Mouse (Mus musculus) lung, postnatal 36 days (tissue): ENCODE results near the gene Inpp5d.

Experiments used
- DNase-seq: peaks from one replicate; pipeline ENCODE4 v3.0.0; 2022; ENCODE audit warnings: mixed read lengths

Gene Inpp5d

DNA sequence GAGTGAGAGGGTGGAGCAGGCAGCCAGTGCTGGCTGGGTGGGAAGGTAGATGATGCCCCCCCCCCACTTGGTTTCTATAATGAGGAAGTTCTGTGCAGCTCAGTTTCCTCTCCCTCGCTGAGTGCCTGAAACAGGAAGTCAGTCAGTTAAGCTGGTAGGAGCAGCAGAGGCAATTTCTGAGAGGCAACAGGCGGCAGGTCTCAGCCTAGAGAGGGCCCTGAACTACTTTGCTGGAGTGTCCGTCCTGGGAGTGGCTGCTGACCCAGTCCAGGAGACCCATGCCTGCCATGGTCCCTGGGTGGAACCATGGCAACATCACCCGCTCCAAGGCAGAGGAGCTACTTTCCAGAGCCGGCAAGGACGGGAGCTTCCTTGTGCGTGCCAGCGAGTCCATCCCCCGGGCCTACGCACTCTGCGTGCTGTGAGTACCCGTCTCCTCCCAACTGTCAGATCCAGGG is at the start of gene Inpp5d:
TSS of gene Inpp5d (plus strand) at position 102 of the 458 bp plus-strand sequence.
- DNase-seq = peak; percentile 73

DNA sequence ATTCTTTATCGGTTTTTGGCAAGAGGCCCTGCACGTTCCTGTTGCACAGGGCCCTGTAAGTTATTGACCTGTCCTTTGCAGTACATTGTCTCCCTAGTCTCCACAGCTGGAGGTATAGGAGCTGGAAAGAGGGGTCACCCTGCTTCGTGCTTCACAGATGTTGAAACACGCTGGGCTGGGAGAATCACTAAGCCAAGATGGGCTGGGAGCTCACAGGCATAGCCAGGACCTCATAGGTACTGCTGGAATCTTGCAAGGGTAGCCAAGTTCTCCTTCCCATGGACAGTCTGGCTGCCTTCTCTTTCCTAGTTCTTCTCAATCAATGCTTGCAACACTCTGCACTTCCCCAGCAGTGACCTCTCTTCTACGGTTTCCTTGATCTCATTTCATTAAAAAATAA is 46.9 kb upstream of the Inpp5d start:
- no peak for DNase-seq

DNA sequence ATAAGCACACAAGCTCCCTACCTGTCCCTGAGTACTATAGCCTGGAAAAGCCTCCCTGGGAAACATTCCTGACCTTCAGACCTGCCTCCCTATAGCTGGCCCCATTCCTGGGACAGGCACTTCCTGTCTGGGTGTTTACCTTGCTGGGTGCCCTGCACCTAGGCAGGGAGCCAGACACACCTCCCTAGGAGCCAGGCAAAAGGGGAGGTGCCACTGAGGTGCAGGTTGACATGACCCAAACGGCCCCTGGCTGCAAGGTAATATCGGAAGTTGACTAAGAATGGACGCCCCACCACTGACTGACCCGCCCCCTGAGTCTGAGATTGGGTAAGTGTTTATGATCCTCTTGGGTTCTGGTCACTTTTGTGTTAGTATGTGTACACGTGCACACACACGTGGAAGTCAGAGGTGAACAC is 46.3 kb upstream of the Inpp5d start, which contains the start of gene Ngef:
TSS of gene Ngef (minus strand) at position 71 of the 416 bp plus-strand sequence.
- DNase-seq = peak; percentile 90

DNA sequence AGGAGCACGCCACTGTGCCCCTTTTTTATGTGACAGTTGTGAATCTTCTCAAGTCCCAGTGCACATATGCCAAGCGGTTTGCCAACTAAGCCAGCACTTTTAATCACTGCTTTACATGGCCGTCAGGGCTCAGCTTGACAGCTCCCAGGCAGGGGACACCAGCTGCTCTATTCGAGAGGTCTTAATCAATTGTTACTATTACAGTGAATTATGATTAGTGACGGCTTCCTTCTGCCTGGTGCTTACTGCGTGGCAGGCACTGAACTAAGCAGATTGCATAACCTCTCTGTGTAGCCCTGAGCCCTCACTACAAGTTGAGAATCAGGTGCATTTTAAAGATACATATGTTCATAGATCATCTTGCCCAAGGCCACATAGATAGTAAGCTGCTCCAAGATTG is 45.8 kb upstream of the Inpp5d start:
- peak; percentile 47 for DNase-seq

DNA sequence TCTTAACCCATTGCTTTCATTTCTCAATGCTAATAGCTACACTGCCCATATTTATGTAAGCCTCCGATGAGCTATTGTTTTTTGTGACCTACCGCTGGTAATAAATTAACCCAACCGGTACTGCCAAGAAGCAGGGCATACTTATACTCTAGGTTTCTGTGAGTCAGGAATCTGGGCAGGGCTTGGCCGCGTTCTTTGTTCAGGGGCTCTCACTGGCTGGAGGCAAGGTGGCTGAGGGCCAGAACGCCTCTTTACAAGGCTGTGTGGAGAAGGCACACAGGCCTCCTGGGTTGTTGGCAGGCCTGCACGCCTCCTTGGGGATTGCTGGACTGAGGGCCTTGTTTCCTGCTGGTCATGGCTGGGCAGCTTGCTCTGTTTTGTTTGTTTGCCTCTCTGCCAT is 45.3 kb upstream of the Inpp5d start:
- peak; percentile 94 for DNase-seq

DNA sequence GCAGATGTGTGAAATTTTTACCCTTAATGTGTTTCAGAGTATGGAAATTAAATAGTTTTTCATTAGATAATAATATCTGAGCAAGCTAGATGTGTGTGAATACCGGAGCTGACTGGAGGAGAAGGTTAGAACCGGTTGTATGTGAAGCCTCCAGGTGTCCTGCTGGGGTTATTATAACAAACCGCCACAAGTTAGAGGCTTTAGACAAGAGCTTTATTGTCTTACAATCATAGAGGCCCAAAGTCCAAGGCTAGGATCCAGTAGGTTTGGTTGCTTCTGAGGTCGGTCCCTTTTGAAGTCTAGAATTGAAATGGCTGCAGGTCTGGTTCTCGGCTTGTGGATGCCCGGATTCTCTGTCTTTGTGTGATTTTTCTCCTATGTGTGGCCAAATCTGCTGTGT is 41.1 kb upstream of the Inpp5d start:
- DNase-seq = no peak

DNA sequence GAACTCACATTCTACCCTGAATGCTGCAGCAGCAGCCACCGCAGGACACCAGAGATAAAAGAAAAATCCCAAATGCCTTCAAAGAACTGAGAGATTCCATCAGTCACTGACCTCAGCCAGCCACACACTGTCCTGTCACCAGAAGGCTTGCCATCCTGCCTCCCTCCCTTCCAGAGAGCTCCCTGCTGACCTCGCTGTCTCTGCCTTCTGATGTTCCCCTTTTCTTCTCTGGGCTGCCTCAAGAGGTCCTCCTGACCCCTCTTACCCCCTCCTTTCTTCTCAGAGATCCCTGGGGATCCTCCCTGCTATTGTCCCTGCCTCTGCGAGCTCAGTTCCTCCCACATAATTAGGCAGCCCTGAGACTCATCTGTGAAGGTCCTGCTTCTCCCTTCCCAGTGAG is 39.3 kb upstream of the Inpp5d start:
- no peak for DNase-seq

DNA sequence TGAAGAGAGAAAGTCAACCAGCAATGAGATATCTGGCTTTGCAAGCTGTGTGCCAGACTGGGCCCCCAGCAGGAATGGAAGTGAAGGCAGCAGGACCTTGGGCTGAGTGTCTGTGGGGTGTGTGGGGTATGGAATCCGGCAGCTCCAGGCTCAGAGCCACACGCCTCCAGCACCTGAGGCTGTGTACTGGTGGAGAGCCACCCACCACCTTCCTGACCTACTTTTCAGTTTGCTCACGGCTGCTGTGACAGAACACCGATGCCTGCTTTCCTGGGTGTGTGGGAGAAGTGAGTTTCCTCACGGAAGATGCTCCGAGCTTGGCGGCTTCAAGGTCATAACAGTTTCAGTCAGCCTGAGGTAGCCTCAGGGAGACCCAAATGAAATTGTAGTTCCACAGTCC is 30.9 kb upstream of the Inpp5d start:
- DNase-seq = no peak

DNA sequence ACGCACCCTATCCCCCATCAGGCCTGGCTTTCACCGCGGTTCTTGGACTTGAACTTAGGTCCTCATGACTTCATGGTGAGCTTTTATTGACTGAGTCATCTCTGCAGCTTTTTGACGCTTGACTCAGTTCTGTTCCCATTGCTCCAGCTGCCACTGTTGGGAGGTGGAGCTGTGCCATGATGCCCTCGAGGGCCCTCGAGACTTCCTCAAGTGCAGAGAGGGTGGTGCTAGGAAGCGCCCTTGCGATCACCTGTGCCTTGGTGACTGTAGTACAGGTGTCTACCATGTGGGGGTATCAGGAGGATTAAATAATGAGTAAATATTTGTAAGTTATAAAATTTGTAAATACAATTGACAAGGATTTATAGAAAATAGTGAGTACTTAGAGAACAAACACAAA is 30.1 kb upstream of the Inpp5d start:
- DNase-seq = peak; percentile 71

DNA sequence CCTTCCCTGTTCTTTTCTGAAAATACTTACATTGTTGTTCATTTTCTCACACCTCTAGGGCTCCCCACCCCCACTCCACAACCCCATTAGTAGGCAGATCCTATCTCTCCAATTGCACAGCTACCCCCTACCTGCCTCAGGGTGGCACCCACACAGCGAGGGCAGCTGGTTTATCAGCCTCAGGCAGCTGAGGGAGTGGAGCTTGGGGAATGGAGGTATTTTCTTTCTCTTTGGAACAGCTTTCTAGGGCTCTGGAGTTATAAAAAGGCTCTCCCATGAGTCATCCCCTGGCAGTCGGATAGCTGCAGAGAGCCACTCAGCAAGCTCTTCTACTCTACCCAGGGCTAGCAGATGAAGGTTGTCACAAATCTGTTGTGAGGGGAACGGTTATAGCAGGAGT is 25.9 kb upstream of the Inpp5d start:
- DNase-seq = peak; percentile 21

DNA sequence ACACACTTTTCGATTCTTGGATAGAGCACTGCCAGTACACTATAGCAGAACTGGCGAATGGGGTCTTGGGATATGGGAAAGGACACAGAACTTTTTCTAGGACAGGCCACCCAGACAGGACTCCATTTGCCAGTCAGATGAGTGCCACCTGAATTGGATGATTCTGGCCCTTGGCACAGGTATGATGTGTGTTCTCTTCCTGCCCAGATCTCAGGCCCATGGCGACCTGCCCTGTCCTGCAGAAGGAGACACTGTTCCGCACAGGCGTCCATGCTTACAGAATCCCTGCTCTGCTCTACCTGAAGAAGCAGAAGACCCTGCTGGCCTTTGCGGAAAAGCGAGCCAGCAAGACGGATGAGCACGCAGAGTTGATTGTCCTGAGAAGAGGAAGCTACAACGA is 25.4 kb upstream of the Inpp5d start:
- no peak for DNase-seq

DNA sequence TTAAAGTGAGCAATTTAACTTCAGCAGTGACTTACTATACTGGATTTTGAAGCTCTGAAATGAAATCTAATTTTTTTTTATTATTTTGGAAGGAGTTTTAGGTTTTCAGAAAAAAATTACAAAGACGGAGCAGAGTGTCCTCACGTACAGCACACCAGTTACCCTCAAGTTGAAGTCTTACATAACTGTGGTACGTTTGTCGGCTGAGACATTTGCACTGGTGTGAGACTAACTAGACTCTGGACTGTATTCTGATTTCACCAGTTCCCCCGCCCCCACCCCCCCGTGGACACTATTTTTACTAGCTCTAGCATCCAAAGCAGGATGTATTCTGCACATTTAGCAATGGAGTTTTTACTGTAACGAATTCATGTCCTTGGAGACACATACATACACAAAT is 19.6 kb upstream of the Inpp5d start:
- no peak for DNase-seq

DNA sequence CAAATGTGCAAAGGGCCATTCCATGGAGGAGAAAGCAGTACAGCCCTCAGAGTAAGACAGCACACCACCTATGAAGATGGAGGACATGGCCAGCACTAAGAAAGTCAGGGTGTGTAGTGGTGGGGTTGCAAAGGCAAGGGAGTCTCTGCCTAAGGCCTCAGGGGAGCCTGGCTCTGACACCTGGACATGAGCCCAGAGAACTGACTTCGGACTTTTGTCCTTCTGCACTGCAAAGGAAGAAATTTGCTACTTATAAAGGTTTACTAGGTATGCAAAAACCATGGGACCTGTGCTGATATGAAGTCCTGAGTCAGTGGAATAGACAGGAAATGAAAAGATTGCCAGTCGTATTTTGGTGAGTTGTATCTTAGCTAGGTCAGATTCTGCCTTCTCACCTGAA is 18.3 kb upstream of the Inpp5d start:
- DNase-seq = no peak

DNA sequence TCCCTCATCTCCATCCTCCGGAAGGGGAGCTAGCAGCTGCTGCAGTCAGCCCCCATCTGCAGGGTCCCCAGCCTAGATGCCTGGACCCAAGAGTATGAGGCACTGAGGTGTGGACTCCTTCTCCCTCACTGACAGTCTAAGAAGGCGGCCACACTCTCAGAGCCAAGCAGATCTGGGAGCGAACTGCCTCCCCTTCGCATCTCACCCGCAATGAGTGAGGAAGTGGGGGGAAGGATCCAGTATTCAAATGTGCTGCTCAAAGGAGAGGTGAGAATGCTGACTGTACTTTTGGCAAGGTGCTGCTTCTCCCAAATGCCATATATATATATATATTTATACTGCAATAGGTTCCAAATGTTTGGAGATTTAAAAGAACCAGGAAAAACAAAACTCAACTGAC is 16.7 kb upstream of the Inpp5d start:
- DNase-seq = no peak

DNA sequence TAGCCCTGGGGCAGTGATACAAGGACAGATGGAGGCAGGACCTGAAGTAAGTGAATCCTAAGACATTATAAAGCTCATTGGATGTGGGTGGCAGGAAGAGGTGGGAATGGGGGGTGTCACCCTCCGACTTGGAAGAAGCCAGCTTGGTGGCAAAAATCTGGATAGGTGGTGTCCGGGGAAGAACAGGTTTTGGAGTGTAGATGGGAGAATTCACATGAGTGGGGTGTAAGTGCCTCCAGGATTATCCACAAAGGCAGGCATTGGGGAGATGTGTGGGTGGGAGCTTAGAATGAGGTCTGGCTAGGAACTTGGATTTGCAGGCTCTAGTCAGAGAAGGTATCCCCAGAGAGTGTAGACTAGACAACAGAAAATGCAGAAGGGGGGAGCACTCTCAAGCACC is 14.8 kb upstream of the Inpp5d start:
- no peak for DNase-seq

DNA sequence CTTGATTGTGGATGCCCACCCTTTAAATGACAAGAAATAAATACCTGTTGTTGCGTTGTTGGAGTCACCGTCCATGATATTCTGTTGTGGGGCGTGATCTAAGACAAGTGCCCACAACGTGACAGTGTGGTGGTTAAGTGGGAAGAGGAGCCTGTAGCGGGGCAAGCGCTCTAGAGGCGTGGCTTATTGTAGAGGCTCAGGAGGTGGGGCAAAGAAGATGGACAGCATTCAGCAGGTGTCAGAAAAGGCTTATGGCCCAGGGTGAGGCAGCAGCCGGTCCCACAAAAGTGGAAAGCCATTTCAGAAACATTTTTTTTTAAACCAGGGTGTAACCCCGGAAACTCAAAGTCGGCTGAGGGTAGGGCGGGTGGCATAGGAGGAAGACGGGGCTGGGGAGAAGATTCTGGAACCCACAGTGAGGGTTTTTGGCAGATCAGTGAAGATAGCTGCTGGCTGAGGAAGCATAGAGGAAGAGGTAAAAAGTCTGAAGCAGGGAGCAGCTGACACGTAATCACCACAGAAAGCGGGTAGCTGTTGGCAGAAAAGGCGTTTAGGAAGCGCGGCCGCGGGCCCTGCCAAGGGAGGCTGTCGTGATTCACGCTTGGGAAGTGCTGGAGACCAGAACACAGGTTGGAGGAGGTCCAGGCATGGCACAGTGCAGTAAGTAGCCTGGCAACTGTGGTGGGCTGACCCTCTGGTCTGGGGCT is 12.6 kb upstream of the Inpp5d start:
- DNase-seq = peak; percentile 46

DNA sequence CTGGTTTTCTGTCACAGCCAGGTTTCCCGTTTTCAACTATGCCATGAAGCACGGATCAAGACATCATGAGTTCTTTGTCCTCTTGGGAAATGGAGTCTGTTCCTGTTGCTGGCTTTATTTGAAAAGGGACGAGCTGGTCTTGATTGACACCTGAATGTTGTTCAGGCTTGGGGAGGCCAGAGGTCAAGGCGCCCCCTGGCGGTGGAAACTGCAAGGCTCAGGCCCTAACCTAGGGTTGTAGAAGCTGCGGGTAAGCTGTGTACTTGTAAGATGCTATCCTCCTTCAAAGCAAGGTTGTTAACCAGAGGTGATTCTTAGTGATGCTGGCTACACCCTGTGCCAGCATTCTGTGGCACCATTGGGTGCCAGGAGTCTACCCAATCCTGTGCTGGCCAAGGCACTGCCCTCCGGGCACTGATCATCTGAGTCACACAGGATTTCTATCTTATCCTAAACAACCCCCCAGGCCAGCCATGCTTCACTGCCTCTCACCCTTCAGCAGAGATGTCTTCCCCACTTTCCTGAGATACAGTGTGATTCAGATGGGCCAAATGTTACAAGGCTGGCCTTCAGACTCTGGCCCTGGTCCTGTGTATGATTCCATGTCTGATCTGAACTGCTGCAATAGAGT is 11.6 kb upstream of the Inpp5d start:
- peak; percentile 89 for DNase-seq

DNA sequence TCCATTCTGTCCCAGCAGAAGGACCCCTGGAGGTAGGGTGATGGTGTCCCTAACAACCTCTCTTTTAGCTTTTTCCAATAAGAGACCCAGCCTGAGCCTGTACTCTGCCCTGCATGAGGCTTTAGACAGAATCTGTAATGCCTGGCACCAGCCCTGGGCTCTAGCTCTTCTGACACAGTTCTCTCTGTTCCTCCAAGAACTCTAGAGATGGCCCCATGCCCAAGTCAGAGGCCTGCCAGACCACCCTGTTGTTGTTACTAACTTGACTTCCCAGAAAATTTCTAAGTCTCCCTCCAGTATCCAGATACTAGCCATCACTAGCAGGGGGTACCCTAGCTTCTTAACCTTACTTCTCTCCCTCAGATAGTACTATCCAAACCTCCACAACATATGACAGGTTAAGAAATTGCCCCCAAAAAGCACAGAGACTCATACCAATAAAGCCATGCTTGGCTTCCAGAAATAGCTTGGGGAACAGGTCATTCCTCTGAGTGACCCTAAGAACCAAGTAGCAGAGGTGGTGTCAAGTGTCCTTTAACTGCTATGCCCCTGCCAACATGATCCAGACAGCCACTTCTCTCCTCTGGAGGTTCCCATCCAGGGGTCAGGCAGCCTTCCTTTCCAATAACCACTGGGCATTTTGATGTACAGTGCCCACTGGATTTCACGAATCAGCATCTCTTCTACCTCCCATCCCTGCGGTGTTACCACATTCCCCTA is 5.4 kb upstream of the Inpp5d start:
- DNase-seq = no peak

DNA sequence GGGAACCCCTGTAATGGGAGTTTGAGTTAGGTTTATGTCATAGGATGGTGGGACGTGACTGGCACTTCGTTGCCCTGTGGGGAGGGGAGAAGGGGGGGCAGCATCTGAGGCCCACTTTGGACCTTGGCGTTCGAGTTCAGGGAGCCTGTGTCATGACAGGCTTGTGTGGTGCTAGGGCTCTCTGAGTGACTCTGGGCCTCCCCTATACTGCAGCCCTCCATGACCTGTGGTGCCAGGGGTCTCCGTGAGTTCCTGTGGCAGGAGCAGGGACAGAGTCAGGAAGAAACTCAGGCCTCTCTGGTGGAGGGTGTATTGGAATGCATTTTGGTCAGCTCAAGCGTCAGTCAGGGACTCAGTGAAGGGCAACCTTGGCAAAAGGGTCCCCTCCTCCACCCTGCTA is 581 bp downstream of the Inpp5d start:
- no peak for DNase-seq

DNA sequence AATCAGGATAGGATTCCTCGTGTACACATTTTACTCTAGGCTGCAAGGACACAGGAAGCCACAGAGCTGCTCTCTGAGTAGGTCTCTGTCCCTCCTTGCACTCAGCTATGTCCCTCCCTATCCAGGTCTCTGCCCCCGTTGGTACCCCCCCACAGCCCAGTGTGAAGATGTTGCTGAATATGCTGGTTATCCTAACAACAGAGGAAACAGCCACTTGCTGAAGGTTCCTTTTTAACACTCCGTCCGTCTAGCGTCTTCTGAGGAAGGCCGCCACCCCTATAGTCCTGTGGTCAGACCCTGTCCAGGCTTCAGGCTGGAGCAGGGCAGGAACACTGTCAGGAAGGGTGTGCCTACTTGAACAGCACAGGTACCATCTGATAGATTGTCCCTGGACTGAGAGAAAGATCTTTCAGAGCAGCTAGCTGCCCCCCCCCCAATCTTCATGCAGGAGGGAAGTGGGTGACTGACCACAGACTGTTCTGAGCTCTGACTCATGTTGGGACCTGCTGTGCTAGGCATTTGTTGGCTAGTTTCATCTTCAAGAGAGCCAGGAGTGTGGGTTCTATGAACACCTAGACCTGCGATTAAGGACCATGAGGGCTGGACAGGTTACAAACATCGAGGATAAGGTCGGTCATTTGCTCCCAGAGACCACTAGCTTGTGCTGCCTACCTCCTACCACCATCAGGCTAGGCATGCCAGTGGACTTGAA is 1.2 kb downstream of the Inpp5d start:
- peak; percentile 32 for DNase-seq

DNA sequence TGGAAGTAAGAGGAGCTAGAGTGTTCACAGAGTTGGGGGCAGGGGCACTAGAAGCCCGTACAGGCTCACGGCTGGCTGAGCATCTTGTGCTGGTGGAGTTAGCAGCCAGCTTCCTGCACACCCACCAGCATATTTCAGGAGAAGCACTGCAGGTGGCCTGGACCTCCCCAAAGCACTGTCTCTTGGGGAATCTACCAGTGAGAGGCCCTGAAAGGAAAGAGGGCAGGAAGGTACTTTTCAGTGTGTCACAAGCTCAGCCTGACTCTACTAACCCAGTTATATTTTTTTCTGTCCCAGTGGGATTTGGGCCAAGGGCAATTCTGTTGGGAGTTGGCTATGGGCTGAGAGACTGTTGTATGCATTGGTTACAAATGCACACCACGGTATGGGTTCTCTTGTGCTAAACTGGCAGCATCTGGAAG is 1.8 kb downstream of the Inpp5d start:
- no peak for DNase-seq

DNA sequence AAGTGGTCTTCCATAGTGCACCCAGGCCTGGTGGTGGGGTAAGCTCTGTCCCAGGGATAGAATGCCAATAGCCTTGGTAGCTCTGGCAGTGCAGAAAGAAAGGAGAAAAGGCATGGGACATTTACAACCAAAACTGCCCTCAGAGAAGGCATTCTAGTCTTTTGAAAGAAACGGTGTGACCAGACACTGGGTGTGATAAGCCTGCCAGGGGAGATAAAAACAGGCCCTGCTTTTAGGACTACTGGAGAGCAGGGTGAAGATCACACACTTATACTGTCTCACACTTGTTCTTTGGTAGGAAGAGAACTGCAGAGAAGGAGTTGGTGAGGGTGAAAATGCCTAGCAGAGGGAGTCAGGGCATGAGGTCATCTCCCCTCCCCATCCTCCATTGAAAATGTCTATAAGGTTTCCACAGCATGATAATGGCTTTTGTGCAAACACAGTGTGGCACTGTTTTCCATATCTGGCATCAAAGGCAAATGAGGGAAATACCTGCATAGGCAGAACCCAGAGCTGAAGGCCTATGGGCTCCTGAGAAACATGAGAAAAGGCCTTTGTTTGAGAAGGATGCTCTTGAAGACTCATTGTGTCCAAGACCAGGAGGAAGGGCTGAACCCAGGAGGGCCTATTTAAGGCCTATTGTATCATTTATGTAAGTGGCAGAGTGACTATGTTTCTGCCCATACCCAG is 4.0 kb downstream of the Inpp5d start:
- no peak for DNase-seq

DNA sequence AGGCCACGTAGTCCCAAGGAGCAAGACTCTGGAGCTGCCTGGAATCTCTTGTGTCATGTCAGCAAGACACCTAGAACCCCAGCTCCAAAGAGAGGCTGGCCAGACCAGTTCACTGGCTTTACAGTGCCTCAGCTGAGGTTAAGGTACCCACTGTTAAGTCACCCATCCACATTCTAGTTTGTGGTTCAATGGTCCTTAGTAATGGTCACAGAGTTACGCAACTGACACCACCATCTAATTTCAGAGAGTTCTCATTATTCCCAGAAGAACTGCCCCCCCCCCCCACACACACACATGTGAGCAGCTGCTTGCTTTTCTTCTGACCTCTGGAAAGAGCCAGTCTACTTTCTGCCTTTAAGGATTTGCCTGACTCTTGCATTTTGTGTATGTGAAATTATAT is 4.7 kb downstream of the Inpp5d start:
- DNase-seq = peak; percentile 68
